Mouse (Mus musculus): ENCODE measurements around the gene BC029722.

DNA sequence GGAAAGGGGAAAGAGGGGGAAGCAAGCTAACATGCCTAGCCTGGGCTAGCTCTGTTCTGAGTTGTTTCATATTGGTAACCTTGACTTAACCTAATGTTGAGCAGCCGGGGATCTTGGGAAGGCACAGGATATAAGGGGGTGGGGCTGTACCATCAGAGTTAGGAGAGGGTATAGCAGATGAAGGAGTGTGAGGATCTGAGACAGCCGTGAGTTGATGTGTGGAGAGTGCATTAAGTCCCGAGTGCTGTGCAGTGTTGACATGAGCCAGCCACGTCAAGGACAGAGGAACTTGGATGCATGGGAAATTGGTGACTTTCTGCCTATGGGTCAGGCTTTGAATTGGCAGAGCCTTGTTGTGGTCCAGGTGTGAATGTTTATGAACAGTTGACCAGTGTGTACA lies 6.6 kb downstream of the BC029722 start:
- TF ChIP-seq POLR2A (IDR thresholded peaks at IDR 0.05; ENCODE audit: insufficient read length, low read depth) = no peak
- TF ChIP-seq CEBPB (IDR thresholded peaks at IDR 0.05; ENCODE audit: insufficient read depth, poor library complexity, severe bottlenecking) = no peak
- TF ChIP-seq SRF (IDR thresholded peaks at IDR 0.05; ENCODE audit: control insufficient read depth, insufficient read length, low read depth) = no peak
- TF ChIP-seq POLR2AphosphoS2 (IDR thresholded peaks at IDR 0.05; ENCODE audit: insufficient read length, low read depth) = no peak
- no peak for TF ChIP-seq E2F4 (IDR thresholded peaks at IDR 0.05; ENCODE audit: insufficient read depth)
- TF ChIP-seq MYOG (IDR thresholded peaks at IDR 0.05; ENCODE audit: control insufficient read depth in 1 of 3, insufficient read depth in 1 of 3, insufficient read length in 2 of 3, low read depth in 2 of 3) = no peak
